Mouse (Mus musculus) CD8-positive naive resting alpha-beta T cell, adult 57 days (primary cell): ENCODE measurements around the gene Gm2042. TPM values are rescaled to one million over a fixed set of nuclear protein-coding genes. Genes with fewer than 3 reads are reported as not detected.

ENCODE experiments used
- total RNA-seq: library from RNA; stranded (reverse); gene quantifications from one replicate; pipeline ENCODE4 v1.2.4, GENCODE M21; 2023

Gm2042 gene
- not detected for total RNA-seq

DNA sequence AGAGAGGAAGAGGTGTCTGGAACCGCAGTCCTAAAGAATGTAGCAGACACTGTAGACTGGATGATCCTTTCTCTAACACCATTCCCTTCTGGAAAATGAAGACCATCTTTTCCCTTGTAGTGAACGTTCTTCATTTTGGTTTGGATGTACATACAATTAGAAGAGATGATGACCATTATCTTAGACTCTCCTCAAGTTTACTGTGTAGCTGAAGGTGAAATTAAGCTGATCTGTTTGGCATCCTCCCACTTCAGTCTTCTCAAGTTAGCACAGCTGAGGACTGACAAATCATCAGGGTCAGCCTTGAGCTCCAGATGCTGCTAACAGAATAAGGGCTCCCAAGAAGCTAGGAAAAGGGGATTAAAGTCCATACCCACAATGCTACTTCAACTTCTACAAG, at the start of gene Gm2042:
Gene Gm2042 (plus strand): TSS at position 301 of the 400 bp plus-strand sequence.

GRCm38 (mm10) chr12:87919721-87920120, 34.2 kb upstream of the Gm2042 start, which contains the start of gene Gm2035:
Gm2035 (minus strand) TSS chr12:87919857.

Other genes starting within 250 kb of the Gm2042 start
- not detected for gene Gm21319, start 178.3 kb upstream of the Gm2042 start, total RNA-seq
- not detected for gene Gm21936, start 158.6 kb upstream of the Gm2042 start, total RNA-seq
- gene BB287469, start 137.5 kb upstream of the Gm2042 start, total RNA-seq = not detected
- gene Gm2001, start 111.7 kb upstream of the Gm2042 start, total RNA-seq = not detected
- not detected for gene Gm2016, start 80.0 kb upstream of the Gm2042 start, total RNA-seq
- not detected for gene Gm2022, start 58.7 kb upstream of the Gm2042 start, total RNA-seq
- not detected for gene Gm2035, start 34.2 kb upstream of the Gm2042 start, total RNA-seq
- gene Gm2075, start 57.8 kb downstream of the Gm2042 start, total RNA-seq = not detected
- not detected for gene Gm6803, start 64.7 kb downstream of the Gm2042 start, total RNA-seq
- gene Gm2056, start 72.9 kb downstream of the Gm2042 start, total RNA-seq = not detected
- gene Gm16368, start 129.6 kb downstream of the Gm2042 start, total RNA-seq = not detected
- not detected for gene Gm10436, start 228.0 kb downstream of the Gm2042 start, total RNA-seq